Mouse (Mus musculus): ENCODE data around the gene Rapgef1.

DNA sequence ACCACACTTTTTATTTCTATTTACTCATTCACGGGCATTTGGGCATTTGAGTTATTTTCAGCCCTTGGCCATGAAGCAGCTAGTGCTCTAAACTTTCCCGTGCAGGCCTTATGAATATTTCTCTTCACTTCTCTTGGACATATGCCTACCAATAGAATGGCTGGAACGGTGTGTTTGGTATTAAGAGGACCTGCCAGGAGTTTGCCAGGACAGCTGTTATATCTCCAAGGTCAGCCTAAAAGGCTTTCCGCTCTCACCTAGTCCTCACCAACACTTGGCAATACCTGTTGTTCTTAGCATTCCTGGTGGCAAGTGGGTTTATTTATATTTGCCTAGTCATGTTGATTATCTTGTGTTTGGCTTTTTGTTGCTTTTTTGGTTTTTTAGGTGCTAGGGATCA, 56.3 kb downstream of the Rapgef1 start:
- no peak for TF ChIP-seq POLR2A (IDR thresholded peaks at IDR 0.05; ENCODE audit: borderline replicate concordance, extremely low read depth, low read depth, low read length)
- no peak for TF ChIP-seq CTCF (IDR thresholded peaks at IDR 0.05; ENCODE audit: insufficient read depth, low read length)
